Mouse (Mus musculus) megakaryocyte, embryonic 14.5 days (primary cell): Measurements from ENCODE around the gene Lrmda.

ENCODE experiments used
- FLI1 ChIP-seq: IDR thresholded peaks from 2 replicates; pipeline ENCODE4 v1.6.1; 2012; ENCODE audit warnings: low read length, inconsistent platforms, mixed read lengths
- GATA1 ChIP-seq: IDR thresholded peaks from 3 replicates; pipeline ENCODE4 v1.6.1; 2012; ENCODE audit warnings: mixed read lengths, low read length, inconsistent platforms, borderline replicate concordance

DNA sequence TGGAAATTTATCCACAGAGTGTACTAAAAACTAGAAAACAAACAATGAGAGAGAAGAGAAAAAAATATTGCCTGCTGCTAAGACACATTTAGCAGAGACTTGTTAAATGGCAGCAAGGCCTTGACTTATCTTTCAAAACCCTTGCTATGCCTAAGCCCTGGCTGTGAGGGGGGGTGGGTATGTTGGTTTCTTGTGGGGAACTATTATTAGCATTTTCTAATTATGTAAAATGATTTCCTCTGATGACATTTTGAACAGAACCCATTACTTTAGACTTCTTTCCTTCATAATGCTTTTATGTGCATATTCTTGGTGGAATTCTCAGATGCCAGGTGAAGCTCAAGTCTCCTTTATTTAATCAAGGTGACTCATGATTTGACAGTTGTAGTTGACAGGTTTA, 824.5 kb downstream of the Lrmda start:
- no peak for TF ChIP-seq GATA1
- TF ChIP-seq FLI1 = no peak
